Mouse (Mus musculus) left cerebral cortex, postnatal 25 days (tissue): ENCODE measurements around the gene Klrb1b. TPM values are rescaled to one million over a fixed set of nuclear protein-coding genes. Genes with fewer than 3 reads are reported as not detected.

Experiments
- DNase-seq, 2 experiments: peaks; one replicate each; pipeline ENCODE4 v3.0.0; 2022; ENCODE audit warnings: low spot score in 2 of 2, mixed read lengths in 1 of 2
- intact Hi-C: fragments of 180-260 bp; cut with DNase I; formaldehyde crosslinking; loops from one replicate; pipeline ENCODE4 v1.15.1; 2025
- total RNA-seq, 2 experiments: library from RNA; stranded (reverse); gene quantifications; 2 replicates each; pipeline ENCODE4 v1.2.3; 2021

Klrb1b gene
- total RNA-seq, 2 experiments from 2014 or later, result not detected

DNA sequence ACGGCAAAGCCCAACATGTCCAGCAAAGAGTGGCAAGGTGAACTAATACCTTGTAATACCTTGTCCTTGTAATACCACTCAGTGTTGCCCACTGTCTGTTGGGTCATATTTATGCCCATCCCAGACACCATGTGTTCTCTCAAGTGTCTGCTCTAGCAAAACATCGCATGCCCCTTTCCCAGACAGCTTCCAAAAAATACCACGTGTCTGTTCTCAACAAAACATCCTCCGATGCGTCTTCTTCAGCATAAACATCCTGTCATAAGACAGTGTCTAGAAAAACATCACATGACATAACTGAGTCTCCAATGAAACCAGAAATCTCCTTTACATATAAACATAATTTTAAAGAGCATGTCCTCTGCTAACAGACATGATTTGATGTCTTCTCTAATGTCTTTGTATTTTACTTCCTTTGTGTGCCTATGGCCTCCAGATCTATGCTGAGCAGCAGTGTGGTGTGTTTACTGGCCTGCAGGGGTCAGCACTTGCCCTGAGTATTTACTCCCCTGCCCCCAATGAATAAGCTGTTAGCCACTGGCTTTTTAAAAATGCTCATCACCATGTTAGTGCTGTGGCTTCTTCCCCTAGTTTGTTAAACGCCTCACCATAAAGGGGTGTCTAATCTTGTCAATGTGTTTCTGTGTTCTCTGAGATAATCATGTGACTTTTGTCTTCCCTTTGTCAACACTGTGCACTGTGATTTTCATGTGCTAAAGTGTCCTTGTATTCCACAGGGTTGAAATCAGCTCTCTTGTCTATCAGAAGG is 59.5 kb downstream of the Klrb1b start:
- peak; percentile 21 to 27 for DNase-seq
- intact Hi-C loops, result loop anchor here (10.0 kb wide), 1 partner anchor 768 kb away; the partner anchor contains the start of gene Gabarapl1

DNA sequence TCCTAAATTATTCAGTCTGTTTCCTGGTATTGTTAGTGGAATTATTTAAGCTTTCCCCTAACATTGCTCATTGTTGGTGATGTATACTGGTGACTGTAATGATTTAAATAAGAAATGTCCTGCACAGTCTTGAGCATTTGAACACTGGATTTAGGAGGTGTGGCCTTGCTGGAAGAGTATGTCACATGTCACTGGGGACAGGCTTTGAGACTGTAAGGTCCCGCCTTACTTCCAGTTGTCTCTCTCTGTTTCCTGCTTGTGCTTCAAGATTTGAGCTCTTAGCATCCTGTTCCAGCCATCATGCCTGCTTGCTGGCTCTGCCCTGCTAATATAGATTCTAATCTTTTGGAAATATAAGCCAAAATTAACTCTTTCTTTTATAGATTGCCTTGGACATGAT is 60.9 kb downstream of the Klrb1b start:
- DNase-seq, result no peak
- intact Hi-C loops, result loop anchor here (10.0 kb wide), 1 partner anchor 770 kb away; the partner anchor contains the start of gene Gabarapl1

DNA sequence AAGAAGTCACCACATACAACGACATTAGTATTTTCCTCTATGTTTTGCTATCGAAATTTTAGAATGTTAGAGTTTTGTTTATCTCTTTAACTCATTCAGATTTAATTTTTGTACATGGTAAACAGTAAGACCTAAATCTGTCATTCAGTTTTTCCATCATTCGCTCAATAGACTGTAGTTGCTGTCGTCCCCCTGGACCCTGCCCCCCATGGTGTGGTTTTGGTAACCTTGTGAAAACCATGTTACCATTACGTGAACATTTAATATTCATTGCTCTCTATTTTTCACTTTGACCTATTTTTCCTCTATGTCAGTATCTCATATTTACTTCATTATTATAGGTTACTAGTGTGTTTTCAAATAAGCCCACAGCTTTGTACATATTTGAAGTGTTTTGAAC is 61.5 kb downstream of the Klrb1b start:
- intact Hi-C loops, result loop anchor here (1.0 to 10.0 kb wide), 2 partner anchors 39 to 770 kb away; partner anchors contain the start of gene Gabarapl1
- no peak for DNase-seq

DNA sequence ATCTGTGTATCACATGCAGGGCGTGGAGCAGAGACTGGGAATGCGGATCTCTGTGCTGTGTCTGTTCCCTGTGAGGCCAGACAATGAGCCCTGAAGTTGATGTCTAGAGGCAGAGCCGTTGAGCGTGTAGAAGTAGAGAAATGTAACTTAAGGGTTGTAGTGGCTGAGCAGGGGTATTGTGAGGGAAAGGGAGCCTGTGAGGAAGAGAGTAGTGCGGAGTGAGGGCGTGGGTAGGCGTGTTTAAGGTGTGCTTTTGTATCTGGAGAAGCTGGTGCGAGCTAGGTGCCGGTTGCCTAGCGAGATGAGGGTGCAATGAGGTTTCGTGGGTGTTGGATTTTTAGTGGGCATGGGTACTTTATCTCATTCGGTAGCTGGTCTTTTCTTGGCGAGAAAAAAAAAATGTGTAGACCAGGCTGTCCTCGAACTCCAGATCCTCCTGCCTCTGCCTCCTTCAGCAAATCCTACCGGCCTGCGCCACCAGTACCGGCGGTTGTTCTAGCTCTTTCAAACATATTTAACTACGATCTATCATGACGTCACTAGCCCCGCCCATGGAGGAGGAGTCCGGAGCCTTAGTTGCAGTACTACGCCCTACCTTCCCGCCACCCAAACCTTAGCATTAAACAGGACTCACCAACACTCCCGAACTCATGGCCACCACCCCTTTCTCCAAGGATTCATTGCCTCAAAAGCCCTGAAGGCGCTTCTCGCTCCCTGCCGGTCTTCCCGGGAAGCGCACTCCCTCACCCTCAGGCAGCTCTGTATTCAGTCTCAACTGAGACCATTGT is 62.2 kb downstream of the Klrb1b start:
- intact Hi-C loops, result loop anchor here (1.0 to 10.0 kb wide), 2 partner anchors 39 to 771 kb away; partner anchors contain the start of gene Gabarapl1
- peak; percentile 97 to 100 for DNase-seq

Other genes starting within 250 kb of the Klrb1b start
- gene A2ml1, start 244.7 kb downstream of the Klrb1b start, total RNA-seq, result 10 to 100 TPM; 14.7 to 15.6 TPM
- gene Klrb1a, start 202.8 kb downstream of the Klrb1b start, total RNA-seq, result not detected
- gene Clec2h, start 163.9 kb downstream of the Klrb1b start, total RNA-seq, result under 1 TPM in 1 of 2 experiments, not detected in 1; 0.46 TPM
- gene Klrb1, start 103.3 kb downstream of the Klrb1b start, total RNA-seq, result not detected
- not detected for gene Klrb1c, start 37.1 kb downstream of the Klrb1b start, total RNA-seq
- gene Gm44511, start within 50 bp of the Klrb1b start, total RNA-seq, result not detected
- gene Clec2i, start 61.3 kb upstream of the Klrb1b start, total RNA-seq, result not detected
- gene BC035044, start 64.8 kb upstream of the Klrb1b start, total RNA-seq, result 1 to 10 TPM in 1 of 2 experiments, under 1 TPM in 1; 0.96 to 1.4 TPM
- gene Clec2g, start 108.0 kb upstream of the Klrb1b start, total RNA-seq, result not detected
- not detected for gene Klrb1f, start 219.6 kb upstream of the Klrb1b start, total RNA-seq